Mouse (Mus musculus): ENCODE results near the gene Rpl5. TPM values are rescaled to one million over a fixed set of nuclear protein-coding genes. Genes with fewer than 3 reads are reported as not detected.
"Not testable (repeated sequence)": the region's sequence is repeated elsewhere in the genome, so short reads cannot be mapped to it uniquely, and the experiment has no call there.

The Rpl5 gene
- polyA plus RNA-seq, 1 experiment from 2014 or later, result 62.2 TPM

- Histone ChIP-seq H3K27me3 (ENCODE audit: control insufficient read depth, insufficient read depth, low read length) (no peaks in the 10 kb centered on the region), H3K4me2 (replicated peaks) (no peak overlapping the region), H3K9ac (no peak overlapping the region), H3K4me1 (replicated peaks; ENCODE audit: control insufficient read depth, insufficient read depth, low read length) (0 out of 2 replicates have a peak, but pooled peaks cover 5% of the 10 kb centered on the region), H3K27ac (no peak overlapping the region), H3K4me3 (replicated peaks; ENCODE audit: low read length) (no peak overlapping the region), H3K9me3 (ENCODE audit: control insufficient read depth, low read length) (no peaks in the 10 kb centered on the region), H3K36me3 (replicated peaks; ENCODE audit: control insufficient read depth, insufficient read depth) (no peaks in the 10 kb centered on the region)
- no peak for ATAC-seq (ENCODE audit: low FRiP score)
- no peak for DNase-seq (ENCODE audit: low spot score)
- 90% methylated on average over 10 of the region's 10 CpGs for WGBS
These were observed 36.5 kb downstream of the Rpl5 start for GRCm38 (mm10) chr5:107936625-107937389.

GRCm38 (mm10) chr5:107938483-107938882 lies 38.2 kb downstream of the Rpl5 start:
- H3K9ac ChIP-seq; H3K9me3 ChIP-seq (ENCODE audit: control insufficient read depth, low read length); H3K4me1 ChIP-seq (replicated peaks; ENCODE audit: control insufficient read depth, insufficient read depth, low read length); H3K4me2 ChIP-seq (replicated peaks); DNase-seq (ENCODE audit: low spot score); ATAC-seq (ENCODE audit: low FRiP score); H3K4me3 ChIP-seq (replicated peaks; ENCODE audit: low read length); H3K36me3 ChIP-seq (replicated peaks; ENCODE audit: control insufficient read depth, insufficient read depth); H3K27ac ChIP-seq; H3K27me3 ChIP-seq (ENCODE audit: control insufficient read depth, insufficient read depth, low read length): not testable (repeated sequence)
- WGBS, result 55% methylated on average over 1 of the region's 1 CpGs

DNA sequence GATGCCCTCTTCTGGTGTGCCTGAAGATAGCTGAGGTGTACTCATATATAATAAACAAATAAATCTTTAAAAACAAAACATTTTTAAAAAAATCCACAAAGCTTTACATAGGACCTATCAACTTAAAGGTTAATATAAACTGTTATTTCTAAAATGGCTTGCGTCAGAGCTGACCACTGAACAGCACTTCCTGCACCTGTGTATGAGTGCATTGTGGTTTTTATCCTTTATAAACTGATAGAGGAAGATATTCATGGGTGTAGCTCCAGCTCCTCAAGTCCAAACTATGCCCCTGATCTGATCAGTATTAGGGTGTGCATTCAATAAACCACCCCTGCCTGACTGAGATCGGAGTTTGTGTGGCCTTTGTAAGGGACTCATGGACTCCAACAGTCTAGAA lies 38.6 kb downstream of the Rpl5 start:
- Histone ChIP-seq H3K4me3 (replicated peaks; ENCODE audit: low read length) (no peak overlapping the region), H3K27me3 (ENCODE audit: control insufficient read depth, insufficient read depth, low read length) (no peaks in the 10 kb centered on the region), H3K9ac (no peak overlapping the region), H3K9me3 (ENCODE audit: control insufficient read depth, low read length) (no peaks in the 10 kb centered on the region), H3K27ac (no peak overlapping the region), H3K4me1 (replicated peaks; ENCODE audit: control insufficient read depth, insufficient read depth, low read length) (no peaks in the 10 kb centered on the region), H3K36me3 (replicated peaks; ENCODE audit: control insufficient read depth, insufficient read depth) (no peaks in the 10 kb centered on the region), H3K4me2 (replicated peaks) (no peak overlapping the region)
- ATAC-seq (ENCODE audit: low FRiP score) (no peak), DNase-seq (ENCODE audit: low spot score) (no peak)
- WGBS, result 94% methylated on average over 2 of the region's 2 CpGs

DNA sequence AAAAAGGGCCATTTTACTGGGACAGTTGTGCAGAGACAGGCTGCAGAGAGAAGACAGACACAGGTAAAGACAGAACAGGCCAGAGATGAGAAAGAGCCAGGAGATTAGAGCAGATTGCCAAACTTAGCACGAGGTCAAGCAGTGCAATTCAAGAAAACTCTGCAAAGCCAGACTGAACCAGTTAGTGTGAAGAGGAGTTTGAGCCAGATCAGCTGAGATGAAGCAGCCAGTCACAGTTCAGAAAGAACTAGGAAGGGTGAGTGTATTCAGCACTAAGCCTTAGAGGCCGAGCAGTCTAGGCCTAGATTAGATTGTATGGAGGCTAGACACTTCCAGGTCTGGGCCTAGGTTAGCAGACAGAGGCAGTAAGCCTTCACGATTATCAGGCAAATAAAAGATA lies 39.4 kb downstream of the Rpl5 start:
- ATAC-seq (ENCODE audit: low FRiP score), result no peak
- 87% methylated on average over 3 of the region's 3 CpGs for WGBS
- H3K27ac ChIP-seq, result no peak overlapping the region

GRCm38 (mm10) chr5:107941222-107941621 lies 40.9 kb downstream of the Rpl5 start:
- Histone ChIP-seq H3K4me3 (replicated peaks; ENCODE audit: low read length) (no peak overlapping the region), H3K27me3 (ENCODE audit: control insufficient read depth, insufficient read depth, low read length) (no peaks in the 10 kb centered on the region), H3K36me3 (replicated peaks; ENCODE audit: control insufficient read depth, insufficient read depth) (no peaks in the 10 kb centered on the region), H3K4me2 (replicated peaks) (no peak overlapping the region), H3K9ac (no peak overlapping the region), H3K9me3 (ENCODE audit: control insufficient read depth, low read length) (no peaks in the 10 kb centered on the region), H3K4me1 (replicated peaks; ENCODE audit: control insufficient read depth, insufficient read depth, low read length) (no peaks in the 10 kb centered on the region), H3K27ac (no peak overlapping the region)
- DNase-seq (ENCODE audit: low spot score) (no peak), ATAC-seq (ENCODE audit: low FRiP score) (no peak)
- 56% methylated on average over 6 of the region's 6 CpGs for WGBS

More for the DNA sequence above, 39.4 kb downstream of the Rpl5 start:
- H3K9me3 ChIP-seq (ENCODE audit: control insufficient read depth, low read length), result no peaks in the 10 kb centered on the region
- H3K36me3 ChIP-seq (replicated peaks; ENCODE audit: control insufficient read depth, insufficient read depth), result no peaks in the 10 kb centered on the region
- H3K4me3 ChIP-seq (replicated peaks; ENCODE audit: low read length), result no peak overlapping the region
- no peak for DNase-seq (ENCODE audit: low spot score)
- no peak overlapping the region for H3K9ac ChIP-seq
- H3K4me1 ChIP-seq (replicated peaks; ENCODE audit: control insufficient read depth, insufficient read depth, low read length), result no peaks in the 10 kb centered on the region
- no peak overlapping the region for H3K4me2 ChIP-seq (replicated peaks)
- H3K27me3 ChIP-seq (ENCODE audit: control insufficient read depth, insufficient read depth, low read length), result no peaks in the 10 kb centered on the region

- Histone ChIP-seq H3K27ac (no peak overlapping the region), H3K4me3 (replicated peaks; ENCODE audit: low read length) (no peak overlapping the region), H3K9ac (no peak overlapping the region), H3K9me3 (ENCODE audit: control insufficient read depth, low read length) (no peaks in the 10 kb centered on the region), H3K4me2 (replicated peaks) (no peak overlapping the region), H3K4me1 (replicated peaks; ENCODE audit: control insufficient read depth, insufficient read depth, low read length) (no peaks in the 10 kb centered on the region), H3K27me3 (ENCODE audit: control insufficient read depth, insufficient read depth, low read length) (no peaks in the 10 kb centered on the region), H3K36me3 (replicated peaks; ENCODE audit: control insufficient read depth, insufficient read depth) (no peaks in the 10 kb centered on the region)
- no peak for ATAC-seq (ENCODE audit: low FRiP score)
- DNase-seq (ENCODE audit: low spot score), result no peak
- 97% methylated on average over 1 of the region's 1 CpGs for WGBS
These were observed 42.6 kb downstream of the Rpl5 start for GRCm38 (mm10) chr5:107942941-107943340.

GRCm38 (mm10) chr5:107943526-107943925 lies 43.2 kb downstream of the Rpl5 start:
- Histone ChIP-seq H3K36me3 (replicated peaks; ENCODE audit: control insufficient read depth, insufficient read depth) (no peaks in the 10 kb centered on the region), H3K4me2 (replicated peaks) (no peak overlapping the region), H3K9me3 (ENCODE audit: control insufficient read depth, low read length) (no peaks in the 10 kb centered on the region), H3K9ac (no peak overlapping the region), H3K27me3 (ENCODE audit: control insufficient read depth, insufficient read depth, low read length) (no peaks in the 10 kb centered on the region), H3K4me1 (replicated peaks; ENCODE audit: control insufficient read depth, insufficient read depth, low read length) (no peaks in the 10 kb centered on the region), H3K27ac (no peak overlapping the region), H3K4me3 (replicated peaks; ENCODE audit: low read length) (no peak overlapping the region)
- DNase-seq (ENCODE audit: low spot score) (no peak), ATAC-seq (ENCODE audit: low FRiP score) (no peak)
- 93% methylated on average over 6 of the region's 6 CpGs for WGBS

DNA sequence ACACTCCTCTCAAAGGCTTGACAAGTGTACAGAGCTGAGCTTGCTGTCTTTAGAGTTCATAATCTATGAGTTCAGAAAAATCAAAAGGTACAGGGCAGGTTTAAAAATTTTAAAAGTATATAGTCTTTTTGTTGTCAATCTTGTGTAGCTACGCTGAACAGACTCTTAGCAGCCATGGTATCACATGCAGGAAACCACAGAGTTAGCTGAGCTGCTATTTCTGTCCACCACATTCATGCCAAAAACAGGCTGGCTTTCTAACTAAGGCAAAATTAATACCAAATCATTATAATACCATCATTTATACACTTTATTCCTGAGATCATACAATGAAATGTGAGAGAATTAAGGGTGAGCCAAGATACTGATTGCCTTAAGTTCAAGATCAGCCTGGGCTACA lies 46.2 kb downstream of the Rpl5 start:
- no peak overlapping the region for H3K9ac ChIP-seq
- no peaks in the 10 kb centered on the region for H3K4me1 ChIP-seq (replicated peaks; ENCODE audit: control insufficient read depth, insufficient read depth, low read length)
- ATAC-seq (ENCODE audit: low FRiP score), result no peak
- DNase-seq (ENCODE audit: low spot score), result no peak
- H3K4me2 ChIP-seq (replicated peaks), result no peak overlapping the region
- H3K9me3 ChIP-seq (ENCODE audit: control insufficient read depth, low read length), result no peaks in the 10 kb centered on the region
- H3K36me3 ChIP-seq (replicated peaks; ENCODE audit: control insufficient read depth, insufficient read depth), result no peaks in the 10 kb centered on the region
- no peaks in the 10 kb centered on the region for H3K27me3 ChIP-seq (ENCODE audit: control insufficient read depth, insufficient read depth, low read length)
- H3K4me3 ChIP-seq (replicated peaks; ENCODE audit: low read length), result no peak overlapping the region
- no peak overlapping the region for H3K27ac ChIP-seq
- WGBS, result 93% methylated on average over 1 of the region's 1 CpGs

GRCm38 (mm10) chr5:107947548-107947947 lies 47.2 kb downstream of the Rpl5 start:
- 67% methylated on average over 2 of the region's 2 CpGs for WGBS
- no peaks in the 10 kb centered on the region for H3K9me3 ChIP-seq (ENCODE audit: control insufficient read depth, low read length)
- DNase-seq (ENCODE audit: low spot score) (peak; percentile 57), ATAC-seq (ENCODE audit: low FRiP score) (peak; percentile 24; the same call in 1 of the 2 replicates)
- no peaks in the 10 kb centered on the region for H3K4me1 ChIP-seq (replicated peaks; ENCODE audit: control insufficient read depth, insufficient read depth, low read length)
- H3K9ac ChIP-seq, result no peak overlapping the region
- no peak overlapping the region for H3K4me3 ChIP-seq (replicated peaks; ENCODE audit: low read length)
- H3K36me3 ChIP-seq (replicated peaks; ENCODE audit: control insufficient read depth, insufficient read depth), result no peaks in the 10 kb centered on the region
- H3K4me2 ChIP-seq (replicated peaks), result no peak overlapping the region
- no peaks in the 10 kb centered on the region for H3K27me3 ChIP-seq (ENCODE audit: control insufficient read depth, insufficient read depth, low read length)
- no peak overlapping the region for H3K27ac ChIP-seq

DNA sequence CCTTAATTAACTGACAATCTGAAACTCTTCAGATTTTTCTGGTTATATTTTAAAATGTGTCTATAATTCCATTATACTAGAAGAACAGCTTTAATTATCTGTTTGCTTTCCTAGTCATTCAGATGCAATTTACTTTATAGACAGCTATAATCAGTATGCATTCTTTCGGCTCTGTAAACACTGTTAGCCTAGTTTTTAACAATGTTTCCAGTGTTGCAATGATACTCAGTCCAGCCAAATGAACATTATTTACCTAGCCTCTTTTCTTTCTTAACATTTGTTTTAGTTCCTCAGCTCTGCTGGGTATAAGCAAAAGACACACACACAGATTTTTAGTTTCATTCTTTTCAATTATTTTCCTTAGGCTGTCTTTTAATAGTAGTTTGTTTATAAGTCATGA lies 48.6 kb downstream of the Rpl5 start:
- H3K27ac ChIP-seq, result no peak overlapping the region
- no peaks in the 10 kb centered on the region for H3K36me3 ChIP-seq (replicated peaks; ENCODE audit: control insufficient read depth, insufficient read depth)
- H3K9ac ChIP-seq, result no peak overlapping the region
- H3K27me3 ChIP-seq (ENCODE audit: control insufficient read depth, insufficient read depth, low read length), result no peaks in the 10 kb centered on the region
- no peak overlapping the region for H3K4me3 ChIP-seq (replicated peaks; ENCODE audit: low read length)
- 89% methylated on average over 1 of the region's 1 CpGs for WGBS
- H3K4me1 ChIP-seq (replicated peaks; ENCODE audit: control insufficient read depth, insufficient read depth, low read length), result no peaks in the 10 kb centered on the region
- DNase-seq (ENCODE audit: low spot score) (no peak), ATAC-seq (ENCODE audit: low FRiP score) (no peak)
- no peaks in the 10 kb centered on the region for H3K9me3 ChIP-seq (ENCODE audit: control insufficient read depth, low read length)
- H3K4me2 ChIP-seq (replicated peaks), result no peak overlapping the region

Data from hindbrain, embryonic 14.5 days (tissue).